Mouse (Mus musculus) thymus, adult 2 months (tissue): ENCODE data around the gene Itpr1.

Experiments
- CTCF ChIP-seq: fragments of 200-500 bp; IDR thresholded peaks from 2 replicates; pipeline ENCODE4 v1.5.1; 2012; ENCODE audit warnings: mild to moderate bottlenecking, control low read depth, low read length, moderate library complexity, borderline replicate concordance; ENCODE audit not compliant: control insufficient read depth, poor library complexity, insufficient read depth; ENCODE audit errors: extremely low read depth
- POLR2A ChIP-seq: fragments of 200-500 bp; IDR thresholded peaks from 2 replicates; pipeline ENCODE4 v1.6.1; 2012; ENCODE audit warnings: mild to moderate bottlenecking, low read length, control low read depth, moderate library complexity; ENCODE audit not compliant: control insufficient read depth, poor library complexity, insufficient read depth; ENCODE audit errors: extremely low read depth

DNA sequence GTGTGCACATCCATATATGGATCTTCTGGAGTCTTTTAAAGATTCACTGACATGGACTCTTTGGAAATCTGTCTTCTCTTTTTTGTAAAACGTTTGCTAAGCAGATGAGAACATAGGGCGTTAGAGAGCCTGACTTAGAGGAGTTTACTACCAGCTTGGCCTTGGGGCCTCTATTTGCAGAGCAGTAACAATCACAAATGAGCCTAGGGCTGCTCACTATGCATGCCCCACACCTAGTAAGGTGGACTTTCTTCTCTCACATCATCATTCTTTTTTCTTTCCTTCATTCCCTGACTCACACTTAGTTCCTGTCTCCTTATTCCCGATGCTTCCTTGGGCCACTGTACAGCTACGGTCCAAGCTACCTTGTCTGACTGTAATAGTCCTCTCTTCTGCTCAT, 325.5 kb downstream of the Itpr1 start:
- TF ChIP-seq CTCF (no peak), POLR2A (no peak)
